Mouse (Mus musculus) megakaryocyte, embryonic 14.5 days (primary cell): Measurements from ENCODE around the gene Clstn2. TPM values are rescaled to one million over a fixed set of nuclear protein-coding genes. Genes with fewer than 3 reads are reported as not detected.

ENCODE experiments used
- H3K27me3 ChIP-seq: replicated peaks from 2 replicates; pipeline ENCODE3; 2012; ENCODE audit warnings: inconsistent platforms
- H3K36me3 ChIP-seq: replicated peaks from 2 replicates; pipeline ENCODE3; 2012; ENCODE audit warnings: low read length, inconsistent platforms, mixed read lengths
- H3K4me1 ChIP-seq: 2 replicates; pipeline ENCODE4 v1.6.1; 2012; ENCODE audit warnings: inconsistent platforms
- H3K4me3 ChIP-seq: replicated peaks from 2 replicates; pipeline ENCODE3; 2012; ENCODE audit warnings: moderate library complexity, mild to moderate bottlenecking, inconsistent platforms
- H3K9me3 ChIP-seq: 2 replicates; pipeline ENCODE4 v1.6.1; 2012; ENCODE audit warnings: inconsistent platforms
- FLI1 ChIP-seq: IDR thresholded peaks from 2 replicates; pipeline ENCODE4 v1.6.1; 2012; ENCODE audit warnings: low read length, inconsistent platforms, mixed read lengths
- GATA1 ChIP-seq: IDR thresholded peaks from 3 replicates; pipeline ENCODE4 v1.6.1; 2012; ENCODE audit warnings: mixed read lengths, low read length, inconsistent platforms, borderline replicate concordance
- polyA plus RNA-seq: library from polyadenylated mRNA; stranded (reverse); fragments of >175 nt; gene quantifications from 2 replicates; pipeline ENCODE4 v1.2.3, GENCODE M21; 2012; ENCODE audit warnings: low replicate concordance; ENCODE audit not compliant: insufficient read depth

Clstn2 gene
- polyA plus RNA-seq, 1 experiment, result not detected

DNA sequence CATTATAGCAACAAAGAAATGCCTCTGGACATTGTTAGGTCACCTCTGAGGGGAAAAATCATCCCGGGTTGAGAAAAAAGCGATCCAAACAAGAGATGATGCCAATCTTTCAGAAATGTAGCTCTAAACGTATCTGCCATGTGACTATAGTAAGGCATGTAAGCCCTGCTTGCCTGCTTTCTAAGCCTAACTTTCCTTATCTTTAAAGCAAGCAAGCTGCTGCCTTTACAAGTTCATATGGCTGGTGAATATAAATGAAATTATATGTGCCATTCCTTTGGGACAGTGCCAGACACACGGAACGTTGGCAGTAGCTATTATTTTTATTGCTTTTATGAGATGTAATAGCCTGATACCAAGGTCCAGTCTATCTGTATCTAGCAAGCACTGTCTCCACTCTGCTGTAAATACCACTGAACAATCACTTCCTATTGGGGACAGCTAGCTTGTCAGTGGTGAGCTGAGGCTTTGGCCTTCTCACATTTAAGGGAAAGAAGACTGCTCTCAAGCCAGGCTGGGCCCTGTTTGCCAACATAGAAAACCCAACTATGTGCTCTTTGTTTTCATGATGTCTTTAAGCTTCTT is 252.9 kb downstream of the Clstn2 start:
- Histone ChIP-seq H3K9me3 (no peaks in the 10 kb centered on the region), H3K27me3 (no peaks in the 10 kb centered on the region), H3K4me3 (no peak overlapping the region), H3K36me3 (no peaks in the 10 kb centered on the region), H3K4me1 (no peaks in the 10 kb centered on the region)
- TF ChIP-seq GATA1 (no peak), FLI1 (no peak)

DNA sequence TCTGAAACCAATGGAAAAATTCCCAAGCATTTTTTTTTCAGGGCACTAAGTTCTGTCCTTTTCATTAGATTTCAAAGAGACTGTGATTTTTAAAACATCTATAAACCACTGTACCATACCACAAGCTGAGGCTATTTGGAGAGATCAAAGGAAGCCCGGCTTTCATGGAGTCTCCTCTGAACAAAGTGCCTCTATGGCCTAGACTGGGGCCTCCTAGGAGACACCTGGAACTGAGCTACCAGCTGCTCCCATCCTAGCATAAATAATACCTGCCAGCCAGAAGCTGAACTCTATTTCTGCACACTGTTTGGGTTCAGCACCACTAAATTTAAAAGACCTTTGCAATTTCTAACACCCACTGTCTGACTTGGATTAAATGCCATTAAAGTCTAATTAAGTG is 257.2 kb downstream of the Clstn2 start:
- no peaks in the 10 kb centered on the region for H3K27me3 ChIP-seq
- no peaks in the 10 kb centered on the region for H3K36me3 ChIP-seq
- no peak overlapping the region for H3K4me3 ChIP-seq
- TF ChIP-seq FLI1 (no peak), GATA1 (no peak)
- H3K4me1 ChIP-seq, result no peaks in the 10 kb centered on the region
- no peaks in the 10 kb centered on the region for H3K9me3 ChIP-seq

DNA sequence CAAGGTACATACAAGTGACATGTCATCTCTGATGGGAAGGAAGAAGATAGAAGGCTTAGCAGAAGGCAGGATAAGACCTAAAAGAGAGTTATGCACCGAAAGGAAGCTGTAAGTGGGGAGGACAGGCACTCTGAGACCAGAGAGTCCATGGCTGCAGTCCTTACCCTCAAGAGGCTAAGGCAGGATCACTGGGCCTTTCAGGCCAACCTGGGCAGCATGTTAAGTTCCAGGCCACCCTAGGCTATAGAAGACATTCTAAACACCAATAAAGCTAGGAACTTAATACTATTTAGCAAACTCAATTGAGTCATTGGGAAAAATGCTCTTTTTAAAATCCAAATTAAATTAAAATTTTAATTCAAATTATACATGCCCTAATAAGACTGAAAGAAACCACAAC is 258.0 kb downstream of the Clstn2 start:
- Histone ChIP-seq H3K9me3 (no peaks in the 10 kb centered on the region), H3K4me1 (no peaks in the 10 kb centered on the region), H3K27me3 (no peaks in the 10 kb centered on the region), H3K36me3 (no peaks in the 10 kb centered on the region), H3K4me3 (no peak overlapping the region)
- TF ChIP-seq FLI1 (no peak), GATA1 (no peak)

GRCm38 (mm10) chr9:97773911-97774310 is 259.1 kb downstream of the Clstn2 start:
- H3K4me1 ChIP-seq, result no peaks in the 10 kb centered on the region
- no peak for TF ChIP-seq FLI1
- no peak for TF ChIP-seq GATA1
- no peaks in the 10 kb centered on the region for H3K36me3 ChIP-seq
- H3K4me3 ChIP-seq, result no peak overlapping the region
- H3K9me3 ChIP-seq, result peaks cover 3% of the 10 kb centered on the region
- H3K27me3 ChIP-seq, result no peaks in the 10 kb centered on the region

DNA sequence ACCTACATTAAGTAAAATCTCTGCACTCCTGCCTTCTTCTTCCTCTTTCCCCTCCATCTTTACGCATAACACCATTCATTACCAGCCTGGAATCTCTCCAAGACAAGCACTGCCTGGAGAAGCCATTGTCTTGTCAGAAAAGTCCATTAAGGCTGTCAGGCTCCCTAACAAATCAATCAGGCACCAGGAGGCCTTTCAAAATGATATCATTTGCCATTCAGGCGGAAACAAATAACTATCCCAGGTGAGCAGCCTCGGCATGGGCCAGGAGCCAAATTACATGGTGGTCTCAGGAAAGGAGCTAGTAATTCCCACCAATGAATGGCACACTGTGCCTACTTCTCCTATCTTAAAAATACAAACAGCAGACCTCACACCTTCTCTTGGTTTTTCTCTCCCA is 260.6 kb downstream of the Clstn2 start:
- H3K36me3 ChIP-seq, result no peaks in the 10 kb centered on the region
- no peak overlapping the region for H3K4me3 ChIP-seq
- TF ChIP-seq GATA1, result no peak
- no peak for TF ChIP-seq FLI1
- peaks cover 6% of the 10 kb centered on the region for H3K9me3 ChIP-seq
- no peaks in the 10 kb centered on the region for H3K27me3 ChIP-seq
- no peaks in the 10 kb centered on the region for H3K4me1 ChIP-seq

GRCm38 (mm10) chr9:97769331-97769730 is 263.6 kb downstream of the Clstn2 start:
- H3K4me1 ChIP-seq, result no peaks in the 10 kb centered on the region
- H3K27me3 ChIP-seq, result no peaks in the 10 kb centered on the region
- H3K9me3 ChIP-seq, result peaks cover 17% of the 10 kb centered on the region
- H3K36me3 ChIP-seq, result no peaks in the 10 kb centered on the region
- H3K4me3 ChIP-seq, result no peak overlapping the region
- TF ChIP-seq GATA1 (no peak), FLI1 (no peak)

DNA sequence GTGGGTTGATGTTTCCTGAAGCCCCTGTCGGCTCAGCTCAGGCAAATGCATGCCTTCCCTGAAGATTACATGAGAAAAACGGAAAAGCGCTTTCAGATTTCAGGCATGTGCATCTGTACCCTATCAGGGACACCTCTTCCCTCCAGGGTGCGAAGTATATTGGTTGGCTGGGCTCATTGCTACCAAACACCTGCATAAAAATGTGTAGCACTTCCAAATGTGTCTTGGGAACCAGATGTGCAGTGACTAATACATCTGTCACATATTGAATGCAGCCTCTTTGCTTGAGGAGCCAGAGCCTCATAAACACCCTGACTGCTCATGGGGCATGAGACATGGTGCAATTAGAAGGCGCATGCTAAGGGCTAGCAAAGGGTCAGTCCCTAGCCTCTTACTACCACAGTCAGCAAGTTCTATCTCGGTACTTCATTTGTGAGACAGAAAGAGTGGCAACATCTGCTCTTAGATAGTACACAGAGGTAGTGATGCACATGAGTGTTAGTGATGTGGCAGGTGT is 267.7 kb downstream of the Clstn2 start:
- Histone ChIP-seq H3K9me3 (peaks cover 17% of the 10 kb centered on the region), H3K27me3 (no peaks in the 10 kb centered on the region), H3K36me3 (no peaks in the 10 kb centered on the region), H3K4me1 (no peaks in the 10 kb centered on the region), H3K4me3 (no peak overlapping the region)
- no peak for TF ChIP-seq GATA1
- no peak for TF ChIP-seq FLI1

- Histone ChIP-seq H3K27me3 (no peaks in the 10 kb centered on the region), H3K36me3 (no peaks in the 10 kb centered on the region), H3K4me1 (no peaks in the 10 kb centered on the region), H3K9me3 (0 out of 2 replicates have a peak, but pooled peaks cover 11% of the 10 kb centered on the region), H3K4me3 (no peak overlapping the region)
- no peak for TF ChIP-seq FLI1
- no peak for TF ChIP-seq GATA1
Observed at GRCm38 (mm10) chr9:97763048-97763447, 269.9 kb downstream of the Clstn2 start.

DNA sequence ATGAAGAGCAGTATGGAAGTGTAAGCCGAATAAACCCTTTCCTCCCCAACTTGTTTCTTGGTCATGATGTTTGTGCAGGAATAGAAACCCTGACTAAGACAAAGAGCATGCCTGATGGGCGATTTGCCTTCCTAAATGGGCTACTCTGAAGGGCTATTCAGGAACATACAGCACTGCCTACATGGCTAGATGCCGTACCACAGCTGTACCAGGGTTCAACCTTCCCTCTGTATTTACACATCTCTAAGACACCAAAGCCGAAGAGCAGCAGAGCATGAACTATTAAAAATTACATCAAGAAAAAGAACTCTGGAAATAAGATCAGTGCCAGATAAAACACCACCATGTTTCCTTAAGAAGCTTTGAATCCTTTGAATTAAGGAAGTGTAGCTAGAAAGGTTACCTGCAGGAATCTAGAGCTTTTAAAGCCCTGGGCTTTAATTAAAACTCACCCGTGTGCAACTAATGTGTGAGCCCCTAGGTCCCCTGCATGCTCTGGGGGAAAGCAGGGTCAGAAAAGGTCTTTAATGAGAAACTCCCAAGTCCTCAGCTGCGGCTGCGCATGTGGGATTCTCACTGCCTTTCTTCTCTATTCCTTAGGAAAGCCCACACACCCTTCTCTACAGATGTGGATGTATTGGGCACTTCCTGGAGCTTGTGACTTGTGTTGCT is 277.2 kb downstream of the Clstn2 start:
- Histone ChIP-seq H3K4me3 (no peak overlapping the region), H3K36me3 (no peaks in the 10 kb centered on the region), H3K4me1 (no peaks in the 10 kb centered on the region), H3K9me3 (peaks cover 5% of the 10 kb centered on the region), H3K27me3 (no peaks in the 10 kb centered on the region)
- TF ChIP-seq GATA1 (no peak), FLI1 (no peak)

DNA sequence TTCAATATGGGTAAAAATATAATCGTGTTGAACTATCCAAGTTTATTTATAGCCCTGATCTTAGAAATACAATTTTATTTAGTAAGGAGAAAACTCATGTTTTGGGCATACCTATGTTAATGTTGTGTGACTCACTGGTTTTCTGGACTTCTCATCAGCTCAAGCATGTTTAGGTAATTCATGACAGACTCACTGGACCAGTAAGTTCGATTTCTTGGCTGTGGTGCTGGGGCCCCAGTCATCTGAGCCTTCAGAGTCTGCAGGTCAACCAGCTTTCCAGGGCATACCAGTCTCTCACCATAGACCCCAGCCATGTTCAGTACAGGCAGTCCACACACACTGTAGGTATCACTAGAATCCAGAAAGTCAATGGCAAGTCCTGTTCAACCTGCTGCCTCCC is 279.3 kb downstream of the Clstn2 start:
- Histone ChIP-seq H3K36me3 (no peaks in the 10 kb centered on the region), H3K4me1 (no peaks in the 10 kb centered on the region), H3K9me3 (peaks cover 5% of the 10 kb centered on the region), H3K27me3 (no peaks in the 10 kb centered on the region), H3K4me3 (no peak overlapping the region)
- TF ChIP-seq FLI1 (no peak), GATA1 (no peak)

GRCm38 (mm10) chr9:97746574-97746973 is 286.4 kb downstream of the Clstn2 start:
- TF ChIP-seq GATA1, result no peak
- no peak for TF ChIP-seq FLI1
- H3K27me3 ChIP-seq, result no peaks in the 10 kb centered on the region
- no peaks in the 10 kb centered on the region for H3K9me3 ChIP-seq
- H3K4me3 ChIP-seq, result no peak overlapping the region
- no peaks in the 10 kb centered on the region for H3K36me3 ChIP-seq
- H3K4me1 ChIP-seq, result no peaks in the 10 kb centered on the region
